Mouse (Mus musculus) hindbrain, embryonic 16.5 days (tissue): Measurements from ENCODE around the gene Nfkb2. TPM values are rescaled to one million over a fixed set of nuclear protein-coding genes. Genes with fewer than 3 reads are reported as not detected.

Experiments used
- ATAC-seq: fragments of 200-750 bp; cut with Nextera tagmentation; 2 replicates; pipeline ENCODE4 v1.8.0; 2017; ENCODE audit warnings: moderate TSS enrichment, moderate library complexity
- H3K27ac ChIP-seq: fragments of 300-500 bp; sonication (generic); 2 replicates; pipeline ENCODE4 v1.5.1; 2014; ENCODE audit warnings: low read depth, mild to moderate bottlenecking, control low read depth, low read length, moderate library complexity
- H3K27me3 ChIP-seq: fragments of 300-500 bp; sonication (generic); replicated peaks from 2 replicates; pipeline ENCODE4 v1.6.1; 2014; ENCODE audit warnings: low read length; ENCODE audit not compliant: control insufficient read depth, insufficient read depth
- H3K36me3 ChIP-seq: fragments of 300-500 bp; sonication (generic); 2 replicates; pipeline ENCODE4 v1.6.1; 2014; ENCODE audit warnings: mild to moderate bottlenecking, low read length, moderate library complexity, mixed read lengths; ENCODE audit not compliant: control insufficient read depth, insufficient read depth
- H3K4me1 ChIP-seq: fragments of 300-500 bp; sonication (generic); 2 replicates; pipeline ENCODE4 v1.6.1; 2014; ENCODE audit warnings: low read depth, low read length; ENCODE audit not compliant: control insufficient read depth, insufficient read depth
- H3K4me2 ChIP-seq: fragments of 300-500 bp; sonication (generic); 2 replicates; pipeline ENCODE4 v1.6.1; 2014; ENCODE audit warnings: mild to moderate bottlenecking, low read length, control low read depth, moderate library complexity
- H3K4me3 ChIP-seq: fragments of 300-500 bp; sonication (generic); 2 replicates; pipeline ENCODE4 v1.5.1; 2014; ENCODE audit warnings: mild to moderate bottlenecking, low read length, control low read depth, moderate library complexity
- H3K9ac ChIP-seq: fragments of 300-500 bp; sonication (generic); 2 replicates; pipeline ENCODE4 v1.6.1; 2014; ENCODE audit warnings: low read depth, mild to moderate bottlenecking, control low read depth, low read length, moderate library complexity
- H3K9me3 ChIP-seq: fragments of 300-500 bp; sonication (generic); 2 replicates; pipeline ENCODE4 v1.6.1; 2014; ENCODE audit warnings: mild to moderate bottlenecking, low read length, moderate library complexity; ENCODE audit not compliant: control insufficient read depth
- WGBS: fragments of 180-500 bp; shearing (Covaris S2); extraction: QIAGEN DNeasy Blood & Tissue Kit; methylation state at CpG from one replicate; pipeline ENCODE4 v1.1.7; 2014; 5-methylcytosine and 5-hydroxymethylcytosine counted together
- polyA plus RNA-seq: library from polyadenylated mRNA; unstranded; fragments of >200 nt; fragmentation: Nextera tagmentation; extraction: Ambion mirVana; gene quantifications from 2 replicates; pipeline ENCODE4 v1.2.1, GENCODE M21; 2015

Nfkb2 gene
- polyA plus RNA-seq, 1 experiment from 2014 or later: 2.4 TPM

GRCm38 (mm10) chr19:46306751-46307289 is 2.7 kb downstream of the Nfkb2 start:
- peaks cover 14% of the 10 kb centered on the region for H3K27me3 ChIP-seq
- H3K9me3 ChIP-seq: no peaks in the 10 kb centered on the region
- no peak overlapping the region for H3K27ac ChIP-seq
- ATAC-seq: no peak
- no peak overlapping the region for H3K4me2 ChIP-seq
- no peak overlapping the region for H3K4me3 ChIP-seq
- no peak overlapping the region for H3K9ac ChIP-seq
- 87% methylated on average over 9 of the region's 9 CpGs for WGBS
- peaks cover 14% of the 10 kb centered on the region for H3K4me1 ChIP-seq
- H3K36me3 ChIP-seq: peaks cover 6% of the 10 kb centered on the region; the same call in 1 of the 2 replicates

GRCm38 (mm10) chr19:46307781-46308180 is 3.7 kb downstream of the Nfkb2 start:
- peaks cover 12% of the 10 kb centered on the region for H3K27me3 ChIP-seq
- peaks cover 14% of the 10 kb centered on the region for H3K4me1 ChIP-seq
- no peak overlapping the region for H3K27ac ChIP-seq
- no peak for ATAC-seq
- no peak overlapping the region for H3K4me3 ChIP-seq
- WGBS: 81% methylated on average over 16 of the region's 16 CpGs
- no peak overlapping the region for H3K4me2 ChIP-seq
- H3K9ac ChIP-seq: no peak overlapping the region
- H3K9me3 ChIP-seq: no peaks in the 10 kb centered on the region
- peaks cover 13% of the 10 kb centered on the region for H3K36me3 ChIP-seq

GRCm38 (mm10) chr19:46308303-46308702 is 4.2 kb downstream of the Nfkb2 start:
- no peak overlapping the region for H3K9ac ChIP-seq
- H3K4me3 ChIP-seq: peak overlapping the region; percentile 52
- peaks cover 14% of the 10 kb centered on the region for H3K4me1 ChIP-seq
- peaks cover 18% of the 10 kb centered on the region for H3K36me3 ChIP-seq
- peak overlapping the region; percentile 95 for H3K4me2 ChIP-seq
- WGBS: 61% methylated on average over 16 of the region's 16 CpGs
- no peak for ATAC-seq
- H3K9me3 ChIP-seq: no peaks in the 10 kb centered on the region
- peaks cover 14% of the 10 kb centered on the region for H3K27me3 ChIP-seq
- H3K27ac ChIP-seq: no peak overlapping the region

GRCm38 (mm10) chr19:46308706-46309435 is 4.8 kb downstream of the Nfkb2 start:
- Histone ChIP-seq H3K4me2 (peak overlapping the region; percentile 95), H3K36me3 (peaks cover 18% of the 10 kb centered on the region), H3K9ac (peak overlapping the region; percentile 75), H3K27me3 (peaks cover 14% of the 10 kb centered on the region), H3K4me3 (peak overlapping the region; percentile 52), H3K4me1 (peaks cover 14% of the 10 kb centered on the region), H3K9me3 (no peaks in the 10 kb centered on the region), H3K27ac (no peak overlapping the region)
- WGBS: 2% methylated on average over 47 of the region's 47 CpGs
- peak; percentile 61 for ATAC-seq

GRCm38 (mm10) chr19:46309651-46310305 is 5.7 kb downstream of the Nfkb2 start:
- 81% methylated on average over 21 of the region's 21 CpGs for WGBS
- no peak overlapping the region for H3K4me3 ChIP-seq
- H3K9me3 ChIP-seq: no peaks in the 10 kb centered on the region
- peaks cover 20% of the 10 kb centered on the region for H3K27me3 ChIP-seq
- no peak overlapping the region; the same call in 1 of the 2 replicates for H3K4me2 ChIP-seq
- H3K4me1 ChIP-seq: peaks cover 8% of the 10 kb centered on the region
- H3K27ac ChIP-seq: no peak overlapping the region
- ATAC-seq: no peak
- H3K9ac ChIP-seq: no peak overlapping the region
- peaks cover 22% of the 10 kb centered on the region for H3K36me3 ChIP-seq

- no peaks in the 10 kb centered on the region for H3K9me3 ChIP-seq
- H3K9ac ChIP-seq: no peak overlapping the region
- no peak overlapping the region for H3K4me2 ChIP-seq
- H3K36me3 ChIP-seq: peaks cover 22% of the 10 kb centered on the region
- H3K4me3 ChIP-seq: no peak overlapping the region
- H3K4me1 ChIP-seq: peaks cover 7% of the 10 kb centered on the region; the same call in 1 of the 2 replicates
- peaks cover 23% of the 10 kb centered on the region for H3K27me3 ChIP-seq
- H3K27ac ChIP-seq: no peak overlapping the region
- ATAC-seq: no peak
- 91% methylated on average over 12 of the region's 12 CpGs for WGBS
These were observed 6.3 kb downstream of the Nfkb2 start for GRCm38 (mm10) chr19:46310312-46310865.

GRCm38 (mm10) chr19:46311341-46311740 is 7.2 kb downstream of the Nfkb2 start:
- Histone ChIP-seq H3K27ac (no peak overlapping the region), H3K4me3 (no peak overlapping the region), H3K27me3 (peaks cover 26% of the 10 kb centered on the region), H3K4me1 (peaks cover 13% of the 10 kb centered on the region), H3K9me3 (no peaks in the 10 kb centered on the region), H3K9ac (no peak overlapping the region), H3K4me2 (no peak overlapping the region), H3K36me3 (peaks cover 22% of the 10 kb centered on the region)
- 89% methylated on average over 9 of the region's 9 CpGs for WGBS
- ATAC-seq: no peak

- Histone ChIP-seq H3K9ac (no peak overlapping the region), H3K27ac (no peak overlapping the region), H3K9me3 (no peaks in the 10 kb centered on the region), H3K4me3 (no peak overlapping the region), H3K27me3 (peaks cover 27% of the 10 kb centered on the region), H3K4me1 (peaks cover 25% of the 10 kb centered on the region), H3K36me3 (peaks cover 22% of the 10 kb centered on the region), H3K4me2 (no peak overlapping the region)
- no peak for ATAC-seq
- 89% methylated on average over 18 of the region's 21 CpGs for WGBS
These were observed 8.4 kb downstream of the Nfkb2 start for GRCm38 (mm10) chr19:46312566-46312965.

GRCm38 (mm10) chr19:46313116-46313515 is 9.0 kb downstream of the Nfkb2 start:
- H3K4me2 ChIP-seq: no peak overlapping the region
- H3K27ac ChIP-seq: no peak overlapping the region
- WGBS: 91% methylated on average over 9 of the region's 9 CpGs
- peaks cover 22% of the 10 kb centered on the region for H3K36me3 ChIP-seq
- peaks cover 27% of the 10 kb centered on the region for H3K4me1 ChIP-seq
- peaks cover 26% of the 10 kb centered on the region for H3K27me3 ChIP-seq
- no peak overlapping the region for H3K9ac ChIP-seq
- H3K9me3 ChIP-seq: no peaks in the 10 kb centered on the region
- H3K4me3 ChIP-seq: no peak overlapping the region
- ATAC-seq: no peak
